Mouse (Mus musculus) spleen, adult 2 months (tissue): ENCODE measurements around the gene Arfip1. TPM values are rescaled to one million over a fixed set of nuclear protein-coding genes. Genes with fewer than 3 reads are reported as not detected.

ENCODE experiments used
- DNase-seq, 2 experiments: peaks; one replicate each; pipeline versions ENCODE4 v3.0.0 to v3.0.0-alpha.2; 2012 to 2021; ENCODE audit warnings: low spot score in 2 of 2, low read depth in 1 of 2
- H3K27ac ChIP-seq: fragments of 200-500 bp; 2 replicates; pipeline ENCODE4 v1.5.1; 2012; ENCODE audit warnings: low read length, inconsistent platforms; ENCODE audit not compliant: insufficient read depth
- H3K27me3 ChIP-seq: fragments of 200-500 bp; 2 replicates; pipeline ENCODE4 v1.6.1; 2012; ENCODE audit warnings: mild to moderate bottlenecking, moderate library complexity, low read length, inconsistent platforms; ENCODE audit not compliant: control insufficient read depth, insufficient read depth
- H3K36me3 ChIP-seq: fragments of 200-500 bp; 2 replicates; pipeline ENCODE4 v1.6.1; 2012; ENCODE audit warnings: mild to moderate bottlenecking, low read length, inconsistent platforms; ENCODE audit not compliant: control insufficient read depth, insufficient read depth
- H3K4me1 ChIP-seq: fragments of 200-500 bp; 2 replicates; pipeline ENCODE4 v1.6.1; 2011; ENCODE audit warnings: inconsistent platforms; ENCODE audit not compliant: control insufficient read depth, insufficient read depth, insufficient read length
- H3K4me3 ChIP-seq: fragments of 200-500 bp; 2 replicates; pipeline ENCODE4 v1.5.1; 2011; ENCODE audit warnings: mild to moderate bottlenecking, inconsistent platforms; ENCODE audit not compliant: insufficient read depth, insufficient read length; ENCODE audit errors: extremely low read depth
- CTCF ChIP-seq: fragments of 200-500 bp; IDR thresholded peaks from 2 replicates; pipeline ENCODE4 v1.5.1; 2011; ENCODE audit warnings: mild to moderate bottlenecking, inconsistent platforms; ENCODE audit not compliant: insufficient read depth, insufficient read length, insufficient replicate concordance; ENCODE audit errors: extremely low read depth
- WGBS: fragments of 180-500 bp; shearing (Covaris S2); methylation state at CpG from one replicate; pipeline ENCODE4 v1.1.7; 2018; 5-methylcytosine and 5-hydroxymethylcytosine counted together
- polyA plus RNA-seq: library from polyadenylated mRNA; depleted of rRNA; stranded (reverse); fragments of >200 nt; gene quantifications from 2 replicates; pipeline ENCODE4 v1.2.3, GENCODE M21; 2012; rRNA removed

The Arfip1 gene
- polyA plus RNA-seq, 1 experiment: 4.6 TPM

- H3K4me3 ChIP-seq: no peak overlapping the region
- 92% methylated on average over 5 of the region's 5 CpGs for WGBS
- no peaks in the 10 kb centered on the region for H3K27me3 ChIP-seq
- no peak overlapping the region for H3K27ac ChIP-seq
- no peaks in the 10 kb centered on the region for H3K4me1 ChIP-seq
- TF ChIP-seq CTCF: no peak
- DNase-seq: no peak
- H3K36me3 ChIP-seq: no peaks in the 10 kb centered on the region
Measured at GRCm38 (mm10) chr3:84447803-84448202, 134.6 kb downstream of the Arfip1 start.

Other genes with a start within 250 kb of the Arfip1 start
- gene Fhdc1, start 102.2 kb downstream of the Arfip1 start, polyA plus RNA-seq: 5.2 and 8.3 TPM in 2 replicates
- not detected in 2 replicates for gene Tigd4, start 10.9 kb upstream of the Arfip1 start, polyA plus RNA-seq
- gene Tmem154, start 83.6 kb upstream of the Arfip1 start, polyA plus RNA-seq: 9.8 and 11.6 TPM in 2 replicates
- 2.8 and 3.4 TPM in 2 replicates for gene Fbxw7, start 232.6 kb upstream of the Arfip1 start, polyA plus RNA-seq